Mouse (Mus musculus): ENCODE measurements around the gene Agfg1. TPM values are rescaled to one million over a fixed set of nuclear protein-coding genes. Genes with fewer than 3 reads are reported as not detected.
A peak's percentile ranks its signal among the peaks of the same experiment; 100 is the strongest.

Gene Agfg1
- total and polyA plus RNA-seq, 3 experiments = 34.1 to 58.6 TPM; not detected in 1

DNA sequence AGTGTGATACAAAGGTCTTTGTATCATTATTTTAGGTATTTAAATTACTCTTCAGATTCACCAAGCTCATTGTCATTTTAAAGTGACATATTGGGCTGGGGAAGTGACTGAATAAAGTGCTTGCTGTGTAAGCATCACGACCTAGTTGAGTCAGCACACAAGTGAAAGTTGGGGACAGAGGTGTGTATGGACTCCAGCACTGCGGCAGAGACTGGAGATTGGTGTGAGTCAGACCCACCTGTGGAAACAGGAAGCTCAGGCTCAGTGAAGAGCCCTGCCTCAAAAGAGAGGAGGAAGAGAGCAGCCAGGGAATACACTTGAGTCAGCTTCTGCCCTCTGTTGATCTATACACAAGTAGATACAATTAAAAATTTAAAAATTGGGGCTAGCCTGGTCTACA is 39.9 kb downstream of the Agfg1 start:
- H3K36me3 ChIP-seq (ENCODE audit: control insufficient read depth in 1 of 2, insufficient read depth in 2 of 2, low read length in 2 of 2) = peaks cover 2 to 13% of the 10 kb centered on the region in 2 experiments; a peak in 3 of 4 replicates

GRCm38 (mm10) chr1:82880196-82880595 is 40.9 kb downstream of the Agfg1 start:
- Histone ChIP-seq H3K9me3 (replicated peaks; ENCODE audit: insufficient read depth, low read length) (no peaks in the 10 kb centered on the region), H3K79me2 (ENCODE audit: control insufficient read depth, insufficient read depth, low read length, poor library complexity) (no peaks in the 10 kb centered on the region), H3K27me3 (ENCODE audit: control insufficient read depth in 1 of 2, insufficient read depth in 2 of 2, low read length in 2 of 2) (no peaks in the 10 kb centered on the region), H3K4me3 (ENCODE audit: control insufficient read depth in 1 of 2, insufficient read depth in 1 of 2, low read depth in 2 of 2, low read length in 2 of 2) (no peak overlapping the region), H3K4me1 (ENCODE audit: control insufficient read depth in 1 of 2, insufficient read depth in 2 of 2, low read length in 2 of 2) (no peaks in the 10 kb centered on the region), H3K27ac (ENCODE audit: control insufficient read depth, low read depth, low read length) (no peak overlapping the region), H3K36me3 (ENCODE audit: control insufficient read depth in 1 of 2, insufficient read depth in 2 of 2, low read length in 2 of 2) (peaks cover 2 to 15% of the 10 kb centered on the region in 2 experiments; a peak in 3 of 4 replicates), H3K9ac (ENCODE audit: control insufficient read depth, low read depth, low read length, poor library complexity, severe bottlenecking) (no peak overlapping the region)
- TF ChIP-seq NRF1 (IDR thresholded peaks at IDR 0.05; ENCODE audit: insufficient read depth, low read depth, low read length, poor library complexity, severe bottlenecking) = no peak
- no peak for TF ChIP-seq MYB (IDR thresholded peaks at IDR 0.05; ENCODE audit: low read depth, low read length)
- TF ChIP-seq ELF1 (IDR thresholded peaks at IDR 0.05; ENCODE audit: low read depth, low read length) = no peak
- DNase-seq (ENCODE audit: low read depth, low spot score) = no peak

More for the DNA sequence above, 39.9 kb downstream of the Agfg1 start:
- TF ChIP-seq POLR2A (IDR thresholded peaks at IDR 0.05; ENCODE audit: control insufficient read depth in 1 of 2, insufficient read depth in 1 of 2, low read depth in 1 of 2, low read length in 2 of 2, poor library complexity in 1 of 2) (no peak), CHD2 (IDR thresholded peaks at IDR 0.05; ENCODE audit: low read length) (no peak)
- Histone ChIP-seq H3K79me2 (ENCODE audit: control insufficient read depth, insufficient read depth, low read length, poor library complexity) (no peaks in the 10 kb centered on the region), H3K27ac (ENCODE audit: control insufficient read depth, low read depth, low read length) (no peak overlapping the region), H3K4me3 (ENCODE audit: control insufficient read depth in 1 of 2, insufficient read depth in 1 of 2, low read depth in 2 of 2, low read length in 2 of 2) (no peak overlapping the region), H3K9me3 (replicated peaks; ENCODE audit: insufficient read depth, low read length) (no peaks in the 10 kb centered on the region), H3K9ac (ENCODE audit: control insufficient read depth, low read depth, low read length, poor library complexity, severe bottlenecking) (no peak overlapping the region), H3K4me1 (ENCODE audit: control insufficient read depth in 1 of 2, insufficient read depth in 2 of 2, low read length in 2 of 2) (no peaks in the 10 kb centered on the region), H3K27me3 (ENCODE audit: control insufficient read depth in 1 of 2, insufficient read depth in 2 of 2, low read length in 2 of 2) (no peaks in the 10 kb centered on the region)
- peak; percentile 23 for DNase-seq (ENCODE audit: low read depth, low spot score)

- Histone ChIP-seq H3K9ac (ENCODE audit: control insufficient read depth, low read depth, low read length, poor library complexity, severe bottlenecking) (no peak overlapping the region), H3K27ac (ENCODE audit: control insufficient read depth, low read depth, low read length) (no peak overlapping the region), H3K36me3 (ENCODE audit: control insufficient read depth in 1 of 2, insufficient read depth in 2 of 2, low read length in 2 of 2) (peaks cover 0 to 24% of the 10 kb centered on the region in 2 experiments; a peak in 2 of 4 replicates), H3K79me2 (ENCODE audit: control insufficient read depth, insufficient read depth, low read length, poor library complexity) (no peaks in the 10 kb centered on the region), H3K4me3 (ENCODE audit: control insufficient read depth in 1 of 2, insufficient read depth in 1 of 2, low read depth in 2 of 2, low read length in 2 of 2) (no peak overlapping the region), H3K4me1 (ENCODE audit: control insufficient read depth in 1 of 2, insufficient read depth in 2 of 2, low read length in 2 of 2) (no peaks in the 10 kb centered on the region), H3K9me3 (replicated peaks; ENCODE audit: insufficient read depth, low read length) (no peaks in the 10 kb centered on the region), H3K27me3 (ENCODE audit: control insufficient read depth in 1 of 2, insufficient read depth in 2 of 2, low read length in 2 of 2) (no peaks in the 10 kb centered on the region)
- DNase-seq (ENCODE audit: low read depth, low spot score) = no peak
- TF ChIP-seq TAL1 (IDR thresholded peaks at IDR 0.05; ENCODE audit: low read length) (no peak), NRF1 (IDR thresholded peaks at IDR 0.05; ENCODE audit: insufficient read depth, low read depth, low read length, poor library complexity, severe bottlenecking) (no peak), TCF12 (IDR thresholded peaks at IDR 0.05; ENCODE audit: low read depth, low read length) (no peak), POLR2A (IDR thresholded peaks at IDR 0.05; ENCODE audit: control insufficient read depth in 1 of 2, insufficient read depth in 1 of 2, low read depth in 1 of 2, low read length in 2 of 2, poor library complexity in 1 of 2) (no peak), USF1 (IDR thresholded peaks at IDR 0.05; ENCODE audit: low read depth, low read length) (no peak), RCOR1 (IDR thresholded peaks at IDR 0.05; ENCODE audit: low read depth, low read length) (no peak), POLR2AphosphoS5 (IDR thresholded peaks at IDR 0.05; ENCODE audit: borderline replicate concordance, low read depth, low read length) (no peak), BHLHE40 (IDR thresholded peaks at IDR 0.05; ENCODE audit: borderline replicate concordance, low read depth, low read length) (no peak), GABPA (IDR thresholded peaks at IDR 0.05; ENCODE audit: low read depth, low read length) (no peak), ZKSCAN1 (IDR thresholded peaks at IDR 0.05; ENCODE audit: low read depth, low read length) (no peak), JUND (IDR thresholded peaks at IDR 0.05; ENCODE audit: low read depth, low read length) (no peak), ZNF384 (IDR thresholded peaks at IDR 0.05; ENCODE audit: low read depth, low read length) (no peak), CHD1 (IDR thresholded peaks at IDR 0.05; ENCODE audit: low read depth, low read length) (no peak), SMC3 (IDR thresholded peaks at IDR 0.05; ENCODE audit: low read depth, low read length) (no peak)
Observed at GRCm38 (mm10) chr1:82893269-82893668, 54.0 kb downstream of the Agfg1 start.
